Mouse (Mus musculus): ENCODE results near the gene Mrpl46.

Mrpl46 gene

DNA sequence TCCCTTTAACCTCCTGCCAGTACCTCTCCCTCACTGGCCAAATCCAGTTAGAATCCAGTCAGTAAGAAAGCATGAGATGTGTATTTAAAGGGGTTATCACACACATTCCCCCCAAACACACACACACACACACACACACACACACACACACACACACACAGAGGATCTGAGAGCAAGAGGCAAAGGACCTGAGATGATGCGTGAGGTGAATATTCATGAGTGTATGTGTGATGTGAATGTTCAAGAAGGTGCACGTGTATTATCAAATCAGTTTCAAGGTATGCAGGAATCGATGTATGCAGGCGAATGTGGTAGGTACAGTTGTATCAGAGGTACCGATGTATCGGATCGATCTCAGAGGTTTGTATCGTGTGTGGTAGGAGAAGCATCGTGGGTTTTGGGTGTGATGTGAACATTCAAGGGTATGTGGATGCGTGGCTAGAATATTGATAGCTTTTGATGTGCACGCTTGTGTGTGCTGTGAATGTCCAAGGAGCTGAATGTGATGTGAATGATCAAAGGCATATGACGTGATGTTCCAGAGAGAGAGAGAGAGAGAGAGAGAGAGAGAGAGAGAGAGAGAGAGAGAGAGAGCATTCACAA lies 15.3 kb downstream of the Mrpl46 start:
- DNase-seq: no peak

DNA sequence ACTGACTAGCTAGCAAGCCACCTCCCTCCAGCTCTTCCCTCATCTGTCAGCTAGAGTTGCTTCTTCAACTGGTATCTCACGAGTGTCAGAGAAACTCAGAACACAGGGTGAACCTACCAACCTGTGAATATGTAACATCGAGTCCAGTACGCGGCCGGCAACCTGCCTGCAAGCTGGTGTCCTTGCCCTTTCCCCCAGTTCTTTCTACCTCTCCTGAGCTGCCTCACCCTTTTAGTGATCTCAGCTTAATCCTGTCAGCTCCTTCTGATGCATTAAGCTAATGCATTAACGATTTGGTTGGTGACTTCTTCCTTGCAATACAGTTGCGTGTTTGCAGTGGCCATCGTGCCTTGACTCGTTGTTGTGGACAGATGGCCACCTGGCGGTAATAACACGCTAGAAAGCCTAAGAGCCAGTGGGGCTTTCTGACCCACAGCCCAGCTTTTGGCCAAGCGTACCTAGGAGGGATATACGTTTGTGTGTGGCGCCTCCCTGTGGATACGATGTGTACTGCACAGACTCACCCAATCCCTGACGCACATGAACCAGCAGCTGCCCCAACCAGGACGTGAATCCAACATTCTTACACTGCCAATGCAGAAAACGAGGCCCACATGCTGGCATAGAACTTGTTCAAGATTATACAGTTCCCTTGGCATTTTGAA lies 17.2 kb downstream of the Mrpl46 start:
- DNase-seq: peak; percentile 90

DNA sequence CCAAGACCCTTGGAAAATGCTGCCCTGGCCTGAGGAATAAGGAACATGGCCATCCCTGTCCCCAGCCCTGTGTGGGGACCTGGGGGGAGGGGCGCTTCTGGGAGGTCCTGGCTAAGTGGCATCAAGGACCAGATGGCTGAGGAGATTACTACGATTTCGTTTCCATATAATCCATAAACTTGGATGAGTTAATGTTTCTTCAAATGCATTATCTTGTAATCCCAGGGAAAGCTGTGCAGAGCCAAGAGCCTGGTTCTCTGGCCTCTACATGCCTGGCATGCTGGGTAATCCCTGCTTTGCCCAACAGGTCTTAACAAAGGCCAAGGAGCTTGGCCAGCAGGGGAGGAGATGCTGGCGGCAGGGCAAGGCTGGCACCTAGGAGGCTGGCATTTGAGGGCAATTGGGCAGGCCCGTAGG lies 18.1 kb downstream of the Mrpl46 start:
- DNase-seq: no peak

DNA sequence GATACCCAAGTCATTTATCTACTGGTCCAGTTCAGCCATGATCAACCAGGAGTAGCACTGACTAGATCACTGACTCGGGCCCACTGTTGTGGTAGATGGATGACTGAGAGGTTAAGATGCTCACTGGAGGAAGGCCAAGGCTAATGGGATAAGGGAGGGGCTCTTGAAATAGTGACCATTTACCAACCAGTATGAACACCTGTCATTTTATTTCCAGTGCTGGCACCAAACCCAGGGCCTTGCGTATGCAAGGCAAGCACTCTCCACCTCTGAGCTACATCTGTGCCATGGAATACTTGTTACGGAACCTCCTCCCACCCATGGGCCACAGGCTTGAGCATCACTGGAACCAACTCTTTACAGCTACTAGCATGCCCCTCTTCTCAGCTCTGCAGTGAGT lies 19.5 kb downstream of the Mrpl46 start:
- DNase-seq: no peak

DNA sequence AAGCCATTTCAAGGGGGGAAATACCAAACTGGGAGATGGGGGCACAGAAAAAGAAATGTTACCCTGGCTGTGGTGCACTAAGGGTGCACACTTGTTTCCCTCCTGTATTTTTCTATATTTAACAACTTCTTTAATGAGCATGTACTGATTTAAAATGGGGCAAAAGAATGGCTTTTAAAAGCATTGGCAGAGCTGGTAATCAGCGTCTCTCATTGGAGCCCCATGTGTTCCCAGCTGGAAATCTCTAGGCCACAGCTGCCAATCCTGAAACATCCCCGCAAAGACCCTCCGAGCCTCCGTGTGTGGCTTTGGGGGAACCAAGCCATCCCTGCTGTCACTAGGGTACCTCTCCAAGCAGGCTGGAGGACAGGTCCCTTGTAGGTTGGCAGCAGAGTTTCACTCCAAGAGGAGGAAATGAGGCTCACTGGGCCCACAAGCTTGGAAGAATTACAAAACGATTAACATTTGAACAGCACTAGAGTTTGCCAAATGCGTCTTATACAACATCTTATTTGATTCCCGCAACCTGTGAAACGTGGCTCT lies 28.8 kb downstream of the Mrpl46 start:
- no peak for DNase-seq

DNA sequence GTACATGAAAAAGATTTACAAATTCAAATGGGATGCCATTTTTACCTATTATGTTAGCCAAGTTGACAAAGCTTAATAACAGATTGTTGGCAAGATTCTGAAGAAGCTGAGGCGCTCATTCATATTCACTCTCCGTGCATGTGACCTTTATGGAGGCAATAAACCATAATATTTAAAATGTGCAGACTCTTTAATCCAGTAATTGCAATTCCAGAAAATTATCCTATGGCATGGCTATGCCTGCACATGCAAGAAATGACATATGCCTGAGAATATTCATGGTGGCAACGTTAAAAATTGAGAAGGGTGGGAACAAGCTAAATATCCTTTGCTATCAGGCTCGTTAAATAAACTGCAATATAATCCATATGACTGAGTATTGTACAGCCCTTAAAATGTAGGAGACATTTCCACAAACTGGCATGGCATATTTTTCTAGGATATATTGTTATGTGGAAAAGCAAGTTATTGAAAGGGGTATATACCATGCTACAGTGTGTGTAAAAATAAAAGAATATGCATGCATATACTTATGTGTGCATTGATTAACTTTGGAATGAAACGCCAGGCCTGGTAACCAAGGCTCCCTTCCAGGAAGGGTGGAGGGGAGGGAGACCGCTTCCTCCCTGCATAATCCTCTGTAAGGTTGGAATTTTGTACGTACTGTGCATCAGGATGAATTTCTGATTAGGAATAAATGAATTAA lies 29.4 kb downstream of the Mrpl46 start:
- no peak for DNase-seq

DNA sequence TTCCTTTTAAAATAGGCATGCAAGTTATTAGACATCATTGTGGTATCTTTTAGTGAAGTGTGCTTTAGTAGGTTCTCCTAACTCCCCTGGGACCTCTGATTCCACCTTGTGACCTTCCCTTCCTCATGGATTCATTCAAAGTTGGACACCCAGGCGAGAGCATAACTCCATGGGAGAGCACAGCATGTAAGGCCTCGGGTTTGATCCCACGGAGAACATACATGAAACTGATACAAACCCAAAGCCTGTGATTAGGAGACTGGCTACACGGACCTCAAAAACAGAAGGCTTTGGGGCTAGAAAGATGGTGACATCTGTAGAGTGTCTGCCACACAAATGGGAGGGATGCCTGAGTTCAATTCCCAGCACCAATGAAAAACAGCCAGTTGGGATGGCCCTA lies 30.4 kb downstream of the Mrpl46 start:
- no peak for DNase-seq

DNA sequence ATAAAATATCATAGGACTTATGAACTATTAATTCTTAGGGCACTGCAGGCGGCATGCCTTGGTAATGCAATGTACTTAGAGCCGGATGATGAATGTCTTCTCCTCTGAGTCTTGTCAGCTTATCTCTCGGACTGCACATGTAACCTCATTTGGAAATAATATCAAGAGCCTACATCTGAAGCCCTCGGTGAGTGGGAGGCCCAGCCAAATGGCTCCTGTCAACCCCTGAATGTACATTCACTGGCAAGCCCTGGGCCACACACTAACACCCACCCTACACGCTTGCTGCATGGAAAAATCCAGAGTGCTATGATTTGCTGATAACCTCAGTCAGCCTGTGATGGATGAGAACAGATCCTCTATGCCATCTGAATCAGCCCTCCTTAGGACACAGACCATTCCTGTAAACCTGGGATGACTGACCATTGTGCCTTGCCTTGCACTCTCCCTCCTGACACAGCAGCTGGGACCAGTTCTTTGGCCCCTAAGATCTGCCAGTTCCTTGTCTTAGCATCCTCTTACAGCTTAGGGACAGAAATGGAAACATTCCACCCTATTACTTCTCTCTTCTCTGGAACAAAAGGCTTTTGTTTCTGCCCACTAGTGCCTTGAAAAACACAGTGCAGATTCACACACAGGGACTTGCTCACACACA lies 39.5 kb downstream of the Mrpl46 start:
- DNase-seq: no peak

DNA sequence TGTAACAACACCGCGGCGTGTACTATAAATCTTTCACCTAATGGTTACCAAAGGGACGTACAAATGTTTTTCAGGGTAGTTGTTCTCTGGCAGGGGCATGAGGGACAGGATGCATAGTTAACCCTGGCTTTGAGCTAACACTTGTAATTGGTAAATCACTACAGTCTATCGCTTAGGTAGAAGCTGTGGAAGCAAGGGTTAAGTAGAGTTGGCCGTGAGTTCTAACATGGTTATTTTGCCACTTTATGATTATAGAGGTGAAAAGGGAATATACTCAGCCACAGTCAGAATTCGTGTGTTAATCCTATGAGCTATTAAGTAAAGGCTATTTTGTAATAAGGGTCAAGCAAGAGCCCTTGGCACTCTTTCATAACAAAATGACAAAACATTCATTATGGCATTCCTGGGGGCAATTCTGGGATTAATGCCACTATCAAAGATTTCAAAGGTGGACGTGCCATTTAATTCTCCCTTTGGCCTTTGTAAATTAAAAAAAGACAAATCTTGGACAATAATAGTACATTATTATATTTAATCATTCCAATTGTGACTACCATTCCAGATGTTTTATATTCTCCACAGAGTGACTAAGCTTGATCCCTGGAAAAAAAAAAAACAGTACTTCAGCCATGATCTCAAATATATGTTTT lies 43.9 kb downstream of the Mrpl46 start:
- DNase-seq: no peak

DNA sequence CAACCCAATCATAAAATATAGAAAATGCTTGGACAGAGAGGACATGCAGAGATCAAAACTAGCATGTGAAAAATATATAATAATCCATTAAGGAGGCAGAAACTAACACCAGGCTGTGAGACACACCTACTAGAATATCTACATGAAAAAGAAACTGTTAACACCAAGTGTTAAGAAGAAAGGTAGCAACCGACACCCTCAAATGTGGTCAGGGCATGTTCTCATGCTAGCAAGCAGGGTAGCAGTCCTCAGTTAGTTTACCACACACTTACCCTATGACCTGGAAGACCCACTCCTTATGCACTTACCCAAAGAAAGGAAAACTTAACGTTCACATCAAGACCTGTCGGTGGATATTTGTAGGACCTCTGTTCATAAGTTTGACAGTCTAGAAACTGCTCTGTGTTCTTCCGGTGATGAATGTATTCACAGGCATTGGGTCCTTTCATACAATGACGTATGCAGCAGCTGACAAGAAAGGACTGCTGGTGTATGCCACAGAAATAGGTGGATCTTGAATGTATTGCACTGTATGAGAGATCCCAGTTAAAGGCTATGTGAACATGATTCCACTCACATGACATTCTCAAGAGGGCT lies 45.6 kb downstream of the Mrpl46 start, which contains the start of gene Ntrk3:
TSS of gene Ntrk3 (minus strand) at position 399 of the 597 bp plus-strand sequence.
- DNase-seq: no peak

DNA sequence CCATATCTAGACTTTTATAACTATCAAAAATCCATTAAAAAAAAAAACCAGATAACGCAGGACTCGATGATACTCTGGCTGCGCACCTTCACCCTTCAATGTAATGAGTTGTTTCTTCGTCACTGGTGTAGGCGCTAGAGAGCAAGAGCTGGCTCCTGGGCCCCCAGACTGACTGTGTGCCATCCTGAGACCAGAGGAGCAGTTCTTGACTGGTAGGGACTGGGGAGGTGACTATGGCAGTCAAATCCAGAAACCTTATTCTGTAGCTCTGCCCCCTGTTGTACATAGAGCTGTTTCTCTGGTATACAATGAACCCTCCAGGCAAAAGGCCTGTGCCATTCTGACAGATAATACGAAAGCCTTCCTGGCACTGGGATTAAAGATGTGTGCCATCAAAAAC lies 46.1 kb downstream of the Mrpl46 start:
- no peak for DNase-seq

DNA sequence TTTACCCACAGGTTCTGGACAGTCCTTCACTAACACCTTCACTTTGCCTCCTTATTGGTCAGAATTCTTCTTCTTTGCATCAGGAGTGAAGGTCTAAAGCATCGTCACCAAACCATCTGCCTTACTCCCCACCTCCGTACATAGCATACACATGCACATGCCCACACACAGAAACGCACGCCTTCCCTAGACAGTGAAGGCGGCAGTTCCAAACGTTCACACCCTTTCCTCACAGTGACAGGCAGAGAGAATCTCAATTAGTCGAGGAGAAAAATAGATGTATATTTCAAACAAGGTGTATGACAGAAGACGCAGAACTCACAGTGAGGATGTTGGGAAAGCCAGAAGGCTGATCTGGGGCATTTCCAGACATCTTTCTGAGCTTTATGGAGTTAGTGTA lies 51.9 kb downstream of the Mrpl46 start:
- DNase-seq: no peak
